Mouse (Mus musculus): ENCODE results near the gene Slc24a3. TPM values are rescaled to one million over a fixed set of nuclear protein-coding genes. Genes with fewer than 3 reads are reported as not detected.

The Slc24a3 gene
- total and polyA plus RNA-seq, 3 experiments = not detected

GRCm38 (mm10) chr2:145307231-145307883, 139.8 kb downstream of the Slc24a3 start (continued):
- TF ChIP-seq ETS1 (IDR thresholded peaks at IDR 0.05; ENCODE audit: low read depth, low read length) = no peak

GRCm38 (mm10) chr2:145318916-145319315, 151.4 kb downstream of the Slc24a3 start:
- H3K36me3 ChIP-seq (ENCODE audit: control insufficient read depth in 1 of 2, insufficient read depth in 2 of 2, low read length in 2 of 2) = no peaks in the 10 kb centered on the region
- no peak overlapping the region for H3K27ac ChIP-seq (ENCODE audit: control insufficient read depth, low read depth, low read length)
- no peak overlapping the region for H3K9ac ChIP-seq (ENCODE audit: control insufficient read depth, low read depth, low read length, poor library complexity, severe bottlenecking)
- no peak for TF ChIP-seq ZMIZ1 (IDR thresholded peaks at IDR 0.05; ENCODE audit: low read depth, low read length)
- TF ChIP-seq POLR2A (IDR thresholded peaks at IDR 0.05; ENCODE audit: control insufficient read depth in 1 of 2, insufficient read depth in 1 of 2, low read depth in 1 of 2, low read length in 2 of 2, poor library complexity in 1 of 2) = no peak
- no peak for TF ChIP-seq TCF12 (IDR thresholded peaks at IDR 0.05; ENCODE audit: low read depth, low read length)
- TF ChIP-seq BHLHE40 (IDR thresholded peaks at IDR 0.05; ENCODE audit: borderline replicate concordance, low read depth, low read length) = no peak
- no peaks in the 10 kb centered on the region for H3K27me3 ChIP-seq (ENCODE audit: control insufficient read depth in 1 of 2, insufficient read depth in 2 of 2, low read length in 2 of 2)
- no peaks in the 10 kb centered on the region for H3K9me3 ChIP-seq (replicated peaks; ENCODE audit: insufficient read depth, low read length)
- no peak for DNase-seq (ENCODE audit: low read depth, low spot score)
- H3K79me2 ChIP-seq (ENCODE audit: control insufficient read depth, insufficient read depth, low read length, poor library complexity) = no peaks in the 10 kb centered on the region
- no peaks in the 10 kb centered on the region for H3K4me1 ChIP-seq (ENCODE audit: control insufficient read depth in 1 of 2, insufficient read depth in 2 of 2, low read length in 2 of 2)
- no peak overlapping the region for H3K4me3 ChIP-seq (ENCODE audit: control insufficient read depth in 1 of 2, insufficient read depth in 1 of 2, low read depth in 2 of 2, low read length in 2 of 2)

GRCm38 (mm10) chr2:145321287-145321686, 153.7 kb downstream of the Slc24a3 start:
- no peak overlapping the region for H3K9ac ChIP-seq (ENCODE audit: control insufficient read depth, low read depth, low read length, poor library complexity, severe bottlenecking)
- DNase-seq (ENCODE audit: low read depth, low spot score) = no peak
- H3K27me3 ChIP-seq (ENCODE audit: control insufficient read depth in 1 of 2, insufficient read depth in 2 of 2, low read length in 2 of 2) = no peaks in the 10 kb centered on the region
- H3K9me3 ChIP-seq (replicated peaks; ENCODE audit: insufficient read depth, low read length) = no peaks in the 10 kb centered on the region
- H3K4me1 ChIP-seq (ENCODE audit: control insufficient read depth in 1 of 2, insufficient read depth in 2 of 2, low read length in 2 of 2) = no peaks in the 10 kb centered on the region
- H3K79me2 ChIP-seq (ENCODE audit: control insufficient read depth, insufficient read depth, low read length, poor library complexity) = no peaks in the 10 kb centered on the region
- H3K27ac ChIP-seq (ENCODE audit: control insufficient read depth, low read depth, low read length) = no peak overlapping the region
- no peak overlapping the region for H3K4me3 ChIP-seq (ENCODE audit: control insufficient read depth in 1 of 2, insufficient read depth in 1 of 2, low read depth in 2 of 2, low read length in 2 of 2)
- TF ChIP-seq POLR2AphosphoS5 (IDR thresholded peaks at IDR 0.05; ENCODE audit: borderline replicate concordance, low read depth, low read length) (no peak), ZC3H11A (IDR thresholded peaks at IDR 0.05; ENCODE audit: low read depth, low read length) (no peak), MAFK (IDR thresholded peaks at IDR 0.05; ENCODE audit: borderline replicate concordance, low read depth, low read length) (no peak), MYB (IDR thresholded peaks at IDR 0.05; ENCODE audit: low read depth, low read length) (no peak), JUND (IDR thresholded peaks at IDR 0.05; ENCODE audit: low read depth, low read length) (no peak), TBP (IDR thresholded peaks at IDR 0.05; ENCODE audit: low read depth, low read length) (no peak), USF2 (IDR thresholded peaks at IDR 0.05; ENCODE audit: borderline replicate concordance in 1 of 2, insufficient read depth in 1 of 2, low read depth in 1 of 2, low read length in 2 of 2) (no peak), ZKSCAN1 (IDR thresholded peaks at IDR 0.05; ENCODE audit: low read depth, low read length) (no peak), SMC3 (IDR thresholded peaks at IDR 0.05; ENCODE audit: low read depth, low read length) (no peak), BHLHE40 (IDR thresholded peaks at IDR 0.05; ENCODE audit: borderline replicate concordance, low read depth, low read length) (no peak), KAT2A (conservative IDR thresholded peaks at IDR 0.05; ENCODE audit: low read depth, low read length) (no peak), NRF1 (IDR thresholded peaks at IDR 0.05; ENCODE audit: insufficient read depth, low read depth, low read length, poor library complexity, severe bottlenecking) (no peak), E2F4 (IDR thresholded peaks at IDR 0.05; ENCODE audit: borderline replicate concordance, low read depth, low read length) (no peak)
- H3K36me3 ChIP-seq (ENCODE audit: control insufficient read depth in 1 of 2, insufficient read depth in 2 of 2, low read length in 2 of 2) = no peaks in the 10 kb centered on the region
